Comparison of ENCODE assay signal across 8 mouse cellular contexts in the genomic region with DNA sequence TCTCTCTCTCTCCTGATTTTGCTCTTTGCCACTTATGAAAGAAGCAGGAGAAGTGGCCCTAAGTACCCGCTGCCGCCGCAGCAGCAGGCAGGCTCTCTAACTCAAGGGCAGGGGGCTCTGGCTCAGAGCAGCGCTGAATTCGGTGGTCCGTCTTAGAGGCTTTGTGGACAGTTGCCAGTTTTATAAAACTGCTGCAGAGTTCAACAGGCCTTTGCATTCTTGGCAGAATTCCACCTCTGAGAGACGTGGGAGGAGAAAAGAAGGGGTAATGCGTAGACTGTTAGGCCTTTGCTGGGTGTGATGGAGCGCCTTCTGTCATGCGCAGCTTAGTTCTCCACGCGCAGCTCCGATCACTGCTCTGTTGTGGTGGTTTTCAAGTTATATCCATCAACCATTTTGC.
DNase-seq lines count a peak whose midpoint lies in the region; ATAC-seq lines count a peak whose summit lies in the region.

No protein-coding gene starts in this region.

- ATAC-seq in heart, embryonic 14.5 days (ENCODE audit: insufficient number of reproducible peaks, insufficient read depth, low FRiP score, low read depth) = peak; percentile 68; the same call in 1 of the 2 replicates
- peak; percentile 59; the same call in 1 of the 2 replicates for ATAC-seq in neural tube, embryonic 13.5 days (ENCODE audit: low read depth)
- no peak for ATAC-seq in megakaryocyte, adult 5-6 weeks (ENCODE audit: poor library complexity, severe bottlenecking)
- no peak for ATAC-seq in activated CD4-positive, CD25-positive, alpha-beta regulatory T cell, adult 4 months

- H3K36me3 ChIP-seq in embryonic facial prominence, embryonic 10.5 days (replicated peaks) = no peaks in the 10 kb centered on the region
- no peaks in the 10 kb centered on the region for H3K36me3 ChIP-seq in heart, embryonic 14.5 days (ENCODE audit: control insufficient read depth, insufficient read depth, low read length)
- H3K36me3 ChIP-seq in neural tube, embryonic 13.5 days = no peaks in the 10 kb centered on the region

- H3K4me1 ChIP-seq in embryonic facial prominence, embryonic 10.5 days = peaks cover 11% of the 10 kb centered on the region
- H3K4me1 ChIP-seq in heart, embryonic 14.5 days (ENCODE audit: control insufficient read depth in 2 of 2, insufficient read depth in 2 of 2, low read length in 2 of 2) = peaks cover 5% of the 10 kb centered on the region in 2 experiments; a peak in 2 of 4 replicates
- peaks cover 5% of the 10 kb centered on the region; the same call in 1 of the 2 replicates for H3K4me1 ChIP-seq in neural tube, embryonic 13.5 days (replicated peaks)

- H3K9ac ChIP-seq in heart, embryonic 14.5 days (ENCODE audit: low read length) = no peak overlapping the region
- no peak overlapping the region for H3K9ac ChIP-seq in neural tube, embryonic 13.5 days

- H3K9me3 ChIP-seq in embryonic facial prominence, embryonic 10.5 days = no peaks in the 10 kb centered on the region
- no peaks in the 10 kb centered on the region for H3K9me3 ChIP-seq in heart, embryonic 14.5 days (ENCODE audit: control insufficient read depth, low read length)
- H3K9me3 ChIP-seq in neural tube, embryonic 13.5 days = no peaks in the 10 kb centered on the region

- intact Hi-C loops in left cerebral cortex, postnatal 10 days (cut with DNase I) = loop anchor here (10.0 kb wide), 1 partner anchor 237 kb away; no protein-coding TSS in a partner anchor
- intact Hi-C loops in left cerebral cortex, postnatal 25 days (cut with DNase I) = no loop called here

- peak; percentile 18 to 34 for DNase-seq in left cerebral cortex, postnatal 10 days (ENCODE audit: extremely low spot score in 1 of 2, low spot score in 2 of 2)
- no peak for DNase-seq in left cerebral cortex, adult 18-20 months (ENCODE audit: low spot score in 2 of 2)
- DNase-seq in embryonic facial prominence, embryonic 10.5 days (ENCODE audit: low spot score) = no peak
- DNase-seq in left cerebral cortex, postnatal 25 days (ENCODE audit: low spot score in 2 of 2) = peak; percentile 18 to 31

- peak overlapping the region; percentile 49 for H3K4me2 ChIP-seq in heart, embryonic 14.5 days (ENCODE audit: low read length)
- peak overlapping the region; percentile 24 for H3K4me2 ChIP-seq in neural tube, embryonic 13.5 days

- H3K4me3 ChIP-seq in embryonic facial prominence, embryonic 10.5 days = no peak overlapping the region
- peak overlapping the region; percentile 7 to 23 for H3K4me3 ChIP-seq in heart, embryonic 14.5 days (ENCODE audit: control insufficient read depth in 1 of 2, insufficient read depth in 1 of 2, low read depth in 1 of 2, low read length in 2 of 2)
- no peak overlapping the region for H3K4me3 ChIP-seq in neural tube, embryonic 13.5 days

- H3K27ac ChIP-seq in embryonic facial prominence, embryonic 10.5 days (replicated peaks) = peak overlapping the region; percentile 44; the same call in 1 of the 2 replicates
- H3K27ac ChIP-seq in heart, embryonic 14.5 days (replicated peaks in 1 of 2; ENCODE audit: control insufficient read depth in 1 of 2, insufficient read depth in 1 of 2, low read depth in 2 of 2, low read length in 2 of 2) = peak overlapping the region; percentile 15 to 82; a peak in 3 of 4 replicates
- no peak overlapping the region for H3K27ac ChIP-seq in neural tube, embryonic 13.5 days (replicated peaks)

- H3K27me3 ChIP-seq in embryonic facial prominence, embryonic 10.5 days (replicated peaks; ENCODE audit: low read depth, poor library complexity, severe bottlenecking) = no peaks in the 10 kb centered on the region
- no peaks in the 10 kb centered on the region for H3K27me3 ChIP-seq in heart, embryonic 14.5 days (ENCODE audit: control insufficient read depth, insufficient read depth, low read length)
- H3K27me3 ChIP-seq in neural tube, embryonic 13.5 days = no peaks in the 10 kb centered on the region

- WGBS in embryonic facial prominence, embryonic 10.5 days = 63% methylated on average over 13 of the region's 13 CpGs
- 9% methylated on average over 13 of the region's 13 CpGs for WGBS in heart, embryonic 14.5 days
- WGBS in neural tube, embryonic 13.5 days = 43% methylated on average over 13 of the region's 13 CpGs

Comparison
In these comparisons a context has a peak if more than half of its experiments do, and no peak if none do; other contexts are left out.
1. DNase-seq: peak in left cerebral cortex, postnatal 10 days (2 of 2) and left cerebral cortex, postnatal 25 days (2 of 2); none in left cerebral cortex, adult 18-20 months (0 of 2) and embryonic facial prominence, embryonic 10.5 days (single experiment).
2. H3K4me3 ChIP-seq: peak in heart, embryonic 14.5 days (2 of 2); none in embryonic facial prominence, embryonic 10.5 days (single experiment) and neural tube, embryonic 13.5 days (single experiment).
3. ATAC-seq: peak in heart, embryonic 14.5 days (single experiment) and neural tube, embryonic 13.5 days (single experiment); none in megakaryocyte, adult 5-6 weeks (single experiment) and activated CD4-positive, CD25-positive, alpha-beta regulatory T cell, adult 4 months (single experiment).